Mouse (Mus musculus): ENCODE results near the gene Tgfbr3. TPM values are rescaled to one million over a fixed set of nuclear protein-coding genes. Genes with fewer than 3 reads are reported as not detected.

Tgfbr3 gene
- total RNA-seq, 2 experiments from 2014 or later = 16.7 to 21.4 TPM

GRCm38 (mm10) chr5:107169796-107170195 lies 119.6 kb downstream of the Tgfbr3 start:
- no peak for DNase-seq

- peak; percentile 60 to 65 for DNase-seq
These were observed 121.5 kb downstream of the Tgfbr3 start for GRCm38 (mm10) chr5:107167872-107168300.

- no peak for DNase-seq
These were observed 122.1 kb downstream of the Tgfbr3 start for GRCm38 (mm10) chr5:107167373-107167772.

- no peak for DNase-seq
These were observed 122.6 kb downstream of the Tgfbr3 start for GRCm38 (mm10) chr5:107166659-107167370.

GRCm38 (mm10) chr5:107165734-107166133 lies 123.7 kb downstream of the Tgfbr3 start:
- DNase-seq = no peak

- no peak for DNase-seq
These were observed 124.2 kb downstream of the Tgfbr3 start for GRCm38 (mm10) chr5:107165271-107165670.

- DNase-seq = no peak
These were observed 124.6 kb downstream of the Tgfbr3 start for GRCm38 (mm10) chr5:107164856-107165255.

GRCm38 (mm10) chr5:107164146-107164545 lies 125.3 kb downstream of the Tgfbr3 start:
- no peak for DNase-seq

- no peak for DNase-seq
These were observed 126.1 kb downstream of the Tgfbr3 start for GRCm38 (mm10) chr5:107163336-107163735.

- no peak for DNase-seq
These were observed 126.6 kb downstream of the Tgfbr3 start for GRCm38 (mm10) chr5:107162812-107163211.

- DNase-seq = no peak
These were observed 127.1 kb downstream of the Tgfbr3 start for GRCm38 (mm10) chr5:107162319-107162718.

- DNase-seq = no peak
These were observed 129.2 kb downstream of the Tgfbr3 start for GRCm38 (mm10) chr5:107159914-107160890.

- DNase-seq = no peak
These were observed 130.8 kb downstream of the Tgfbr3 start for GRCm38 (mm10) chr5:107158531-107159178.

- DNase-seq = no peak
These were observed 132.0 kb downstream of the Tgfbr3 start for GRCm38 (mm10) chr5:107157384-107157783.

GRCm38 (mm10) chr5:107156096-107156495 lies 133.3 kb downstream of the Tgfbr3 start:
- DNase-seq = no peak

GRCm38 (mm10) chr5:107152989-107153388 lies 136.4 kb downstream of the Tgfbr3 start:
- no peak for DNase-seq

- DNase-seq = no peak
These were observed 138.1 kb downstream of the Tgfbr3 start for GRCm38 (mm10) chr5:107151320-107151719.

- no peak for DNase-seq
These were observed 138.7 kb downstream of the Tgfbr3 start for GRCm38 (mm10) chr5:107150555-107151312.

- DNase-seq = peak; percentile 73 to 74
These were observed 141.3 kb downstream of the Tgfbr3 start for GRCm38 (mm10) chr5:107147951-107148766.

GRCm38 (mm10) chr5:107147413-107147812 lies 142.0 kb downstream of the Tgfbr3 start:
- DNase-seq = no peak

GRCm38 (mm10) chr5:107146111-107146616 lies 143.3 kb downstream of the Tgfbr3 start:
- no peak for DNase-seq

Measured in layer of hippocampus, postnatal 36 days (tissue).